Mouse (Mus musculus) layer of hippocampus, adult 11-12 months (tissue): ENCODE measurements at regions not wholly inside any gene's neighbourhood (a gene's known extent, or its start where the extent isn't known, plus 50 kb on each side); places are given as distances from the start of the nearest gene placed in this dataset.
A peak's percentile ranks its signal among the peaks of the same experiment; 100 is the strongest.

Experiments used
- DNase-seq: peaks from one replicate; pipeline ENCODE4 v3.0.0; 2022; ENCODE audit warnings: low spot score

- no peak for DNase-seq
These were observed 165.7 kb upstream of the Agap1 start for GRCm38 (mm10) chr1:89288921-89289320.

- no peak for DNase-seq
These were observed 157.9 kb upstream of the Agap1 start for GRCm38 (mm10) chr1:89296691-89297090.

GRCm38 (mm10) chr1:89297766-89298165 lies 156.8 kb upstream of the Agap1 start:
- no peak for DNase-seq

- no peak for DNase-seq
These were observed 153.5 kb upstream of the Agap1 start for GRCm38 (mm10) chr1:89301151-89301550.

GRCm38 (mm10) chr1:89302368-89302951 lies 152.1 kb upstream of the Agap1 start:
- DNase-seq: peak; percentile 72

- DNase-seq: no peak
These were observed 149.4 kb upstream of the Agap1 start for GRCm38 (mm10) chr1:89305171-89305570.

- DNase-seq: peak; percentile 22
These were observed 145.8 kb upstream of the Agap1 start for GRCm38 (mm10) chr1:89308788-89309187.

GRCm38 (mm10) chr1:89313064-89313463 lies 141.5 kb upstream of the Agap1 start:
- no peak for DNase-seq

GRCm38 (mm10) chr1:89317897-89318296 lies 136.7 kb upstream of the Agap1 start:
- DNase-seq: no peak

- DNase-seq: no peak
These were observed 135.9 kb upstream of the Agap1 start for GRCm38 (mm10) chr1:89318663-89319062.

GRCm38 (mm10) chr1:89322621-89323020 lies 132.0 kb upstream of the Agap1 start:
- DNase-seq: no peak

- DNase-seq: peak; percentile 41
These were observed 131.5 kb upstream of the Agap1 start for GRCm38 (mm10) chr1:89323091-89323490.

GRCm38 (mm10) chr1:89331352-89331751 lies 123.3 kb upstream of the Agap1 start:
- no peak for DNase-seq

GRCm38 (mm10) chr1:89332676-89333075 lies 121.9 kb upstream of the Agap1 start:
- peak; percentile 8 for DNase-seq

- DNase-seq: no peak
These were observed 116.7 kb upstream of the Agap1 start for GRCm38 (mm10) chr1:89337861-89338260.

GRCm38 (mm10) chr1:89342794-89343193 lies 111.8 kb upstream of the Agap1 start:
- no peak for DNase-seq

- no peak for DNase-seq
These were observed 110.1 kb upstream of the Agap1 start for GRCm38 (mm10) chr1:89344546-89344945.

- no peak for DNase-seq
These were observed 107.3 kb upstream of the Agap1 start for GRCm38 (mm10) chr1:89347341-89347740.

GRCm38 (mm10) chr1:89352936-89353335 lies 101.7 kb upstream of the Agap1 start:
- peak; percentile 10 for DNase-seq

- DNase-seq: no peak
These were observed 95.3 kb upstream of the Agap1 start for GRCm38 (mm10) chr1:89359257-89359656.

- peak; percentile 13 for DNase-seq
These were observed 89.9 kb upstream of the Agap1 start for GRCm38 (mm10) chr1:89364547-89365305.

GRCm38 (mm10) chr1:89366891-89367290 lies 87.7 kb upstream of the Agap1 start:
- DNase-seq: no peak

- DNase-seq: no peak
These were observed 80.8 kb upstream of the Agap1 start for GRCm38 (mm10) chr1:89373806-89374205.

- no peak for DNase-seq
These were observed 80.3 kb upstream of the Agap1 start for GRCm38 (mm10) chr1:89374271-89374670.
